Mouse (Mus musculus) kidney, adult 2 months (tissue): ENCODE data around the gene Miox. TPM values are rescaled to one million over a fixed set of nuclear protein-coding genes. Genes with fewer than 3 reads are reported as not detected.

Source experiments
- DNase-seq: peaks from one replicate; pipeline ENCODE4 v3.0.0; 2021
- H3K27ac ChIP-seq: fragments of 200-500 bp; 2 replicates; pipeline ENCODE4 v1.5.1; 2012; ENCODE audit warnings: low read depth, low read length, control low read depth, inconsistent platforms; ENCODE audit not compliant: insufficient read depth
- H3K27me3 ChIP-seq: fragments of 200-500 bp; replicated peaks from 2 replicates; pipeline ENCODE4 v1.6.1; 2012; ENCODE audit warnings: mild to moderate bottlenecking, moderate library complexity, low read length, inconsistent platforms; ENCODE audit not compliant: control insufficient read depth, insufficient read depth
- H3K36me3 ChIP-seq: fragments of 200-500 bp; 2 replicates; pipeline ENCODE4 v1.6.1; 2012; ENCODE audit warnings: mild to moderate bottlenecking, moderate library complexity, low read length, inconsistent platforms; ENCODE audit not compliant: control insufficient read depth, insufficient read depth
- H3K4me1 ChIP-seq: fragments of 200-500 bp; 2 replicates; pipeline ENCODE4 v1.6.1; 2011; ENCODE audit warnings: low read length; ENCODE audit not compliant: control insufficient read depth, insufficient read depth
- H3K4me3 ChIP-seq: fragments of 200-500 bp; 2 replicates; pipeline ENCODE4 v1.5.1; 2011; ENCODE audit warnings: mild to moderate bottlenecking, low read depth, low read length, control low read depth; ENCODE audit not compliant: insufficient read depth
- CTCF ChIP-seq: fragments of 200-500 bp; conservative IDR thresholded peaks from 2 replicates; pipeline ENCODE4 v1.5.1; 2011; ENCODE audit warnings: low read depth, mild to moderate bottlenecking, control low read depth, low read length, moderate library complexity, mixed read lengths; ENCODE audit not compliant: insufficient read depth, insufficient read length
- POLR2A ChIP-seq: fragments of 200-500 bp; IDR thresholded peaks from one replicate; pipeline ENCODE4 v1.6.1; 2011; ENCODE audit warnings: low read depth, low read length, control low read depth
- WGBS: fragments of 180-500 bp; shearing (Covaris S2); methylation state at CpG from one replicate; pipeline ENCODE4 v1.1.7; 2018; 5-methylcytosine and 5-hydroxymethylcytosine counted together
- polyA plus RNA-seq: library from polyadenylated mRNA; depleted of rRNA; stranded (reverse); fragments of >200 nt; gene quantifications from 2 replicates; pipeline ENCODE4 v1.2.3, GENCODE M21; 2012

Gene Miox
- polyA plus RNA-seq, 1 experiment = 7,787 TPM

DNA sequence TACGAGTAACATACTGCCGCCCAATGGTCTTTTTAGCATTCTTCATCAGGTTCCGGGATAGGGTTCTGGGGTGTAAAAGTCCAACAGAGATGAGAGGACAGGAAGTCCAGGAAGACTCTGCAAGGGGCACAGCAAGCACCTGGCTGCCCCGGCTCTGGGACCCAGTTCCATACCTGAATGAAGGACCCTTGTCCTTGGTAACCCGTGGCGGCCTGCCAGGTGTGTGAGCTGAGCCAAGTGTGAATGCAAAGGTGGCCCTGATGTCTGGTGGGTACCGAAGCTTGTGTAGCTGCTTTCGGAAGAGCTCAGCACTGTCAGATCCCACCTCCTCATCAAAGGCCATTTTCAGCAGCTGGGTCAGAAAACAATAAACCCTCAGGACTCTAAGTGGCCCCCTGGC is 33.6 kb upstream of the Miox start:
- H3K36me3 ChIP-seq = no peaks in the 10 kb centered on the region; the same call in none of the 2 replicates
- no peaks in the 10 kb centered on the region for H3K27me3 ChIP-seq
- TF ChIP-seq CTCF = no peak
- no peak for TF ChIP-seq POLR2A
- peak; percentile 26 for DNase-seq
- H3K27ac ChIP-seq = no peak overlapping the region
- 75% methylated on average over 8 of the region's 8 CpGs for WGBS
- H3K4me1 ChIP-seq = no peaks in the 10 kb centered on the region
- H3K4me3 ChIP-seq = no peak overlapping the region

- Histone ChIP-seq H3K36me3 (no peaks in the 10 kb centered on the region; the same call in none of the 2 replicates), H3K4me1 (peaks cover 10% of the 10 kb centered on the region; the same call in 1 of the 2 replicates), H3K27me3 (no peaks in the 10 kb centered on the region), H3K27ac (no peak overlapping the region), H3K4me3 (no peak overlapping the region)
- no peak for DNase-seq
- WGBS = 79% methylated on average over 1 of the region's 1 CpGs
- no peak for TF ChIP-seq POLR2A
- no peak for TF ChIP-seq CTCF
Observed at GRCm38 (mm10) chr15:89305966-89306365, 28.2 kb upstream of the Miox start.

GRCm38 (mm10) chr15:89307461-89307860 is 26.7 kb upstream of the Miox start:
- TF ChIP-seq CTCF = no peak
- 89% methylated on average over 13 of the region's 13 CpGs for WGBS

DNA sequence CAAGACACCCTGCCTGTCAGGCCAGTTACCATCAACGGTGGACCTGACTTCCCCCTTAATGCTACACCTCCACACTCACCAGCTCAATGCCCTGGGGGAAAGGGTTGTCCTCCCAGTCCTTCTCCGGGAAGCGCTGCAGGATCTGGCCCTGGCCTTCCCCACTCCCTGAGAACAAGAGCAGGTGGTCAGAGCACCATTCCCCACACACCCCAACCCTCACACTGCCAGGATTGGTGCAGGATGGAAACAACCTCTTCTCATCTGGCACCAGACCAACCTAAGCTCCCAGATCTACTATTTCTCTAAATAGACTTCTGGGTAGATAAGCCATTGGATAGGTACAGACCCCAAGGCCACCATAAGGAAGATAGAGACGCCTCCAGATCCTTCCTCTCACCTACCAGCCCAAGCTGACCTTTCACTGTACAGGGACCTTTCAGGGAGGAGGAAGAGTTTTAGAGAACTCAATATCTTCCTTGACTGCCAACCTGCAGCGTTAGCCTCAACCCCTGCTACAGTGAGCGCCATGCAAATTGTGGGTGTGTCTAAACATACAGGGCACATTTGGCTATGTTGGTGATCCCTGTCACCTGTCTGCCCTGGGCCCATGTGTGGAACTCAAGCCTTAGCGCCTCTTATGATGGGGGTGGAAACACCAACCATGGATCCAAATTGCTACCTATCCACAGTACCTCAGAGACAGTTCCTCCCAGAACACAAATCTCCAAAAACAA is 25.6 kb upstream of the Miox start:
- H3K36me3 ChIP-seq = no peaks in the 10 kb centered on the region
- 76% methylated on average over 7 of the region's 7 CpGs for WGBS
- H3K27ac ChIP-seq = no peak overlapping the region
- H3K4me3 ChIP-seq = no peak overlapping the region
- H3K4me1 ChIP-seq = peaks cover 24% of the 10 kb centered on the region
- DNase-seq = no peak
- TF ChIP-seq CTCF (no peak), POLR2A (no peak)
- H3K27me3 ChIP-seq = no peaks in the 10 kb centered on the region

More at GRCm38 (mm10) chr15:89307461-89307860, 26.7 kb upstream of the Miox start:
- no peaks in the 10 kb centered on the region for H3K27me3 ChIP-seq
- DNase-seq = no peak
- no peaks in the 10 kb centered on the region; the same call in 1 of the 2 replicates for H3K36me3 ChIP-seq
- no peak overlapping the region for H3K27ac ChIP-seq
- peaks cover 13% of the 10 kb centered on the region; the same call in 1 of the 2 replicates for H3K4me1 ChIP-seq
- H3K4me3 ChIP-seq = no peak overlapping the region

GRCm38 (mm10) chr15:89309962-89310498 is 24.2 kb upstream of the Miox start:
- no peak for DNase-seq
- TF ChIP-seq CTCF = no peak
- TF ChIP-seq POLR2A = no peak
- H3K4me1 ChIP-seq = peaks cover 31% of the 10 kb centered on the region

DNA sequence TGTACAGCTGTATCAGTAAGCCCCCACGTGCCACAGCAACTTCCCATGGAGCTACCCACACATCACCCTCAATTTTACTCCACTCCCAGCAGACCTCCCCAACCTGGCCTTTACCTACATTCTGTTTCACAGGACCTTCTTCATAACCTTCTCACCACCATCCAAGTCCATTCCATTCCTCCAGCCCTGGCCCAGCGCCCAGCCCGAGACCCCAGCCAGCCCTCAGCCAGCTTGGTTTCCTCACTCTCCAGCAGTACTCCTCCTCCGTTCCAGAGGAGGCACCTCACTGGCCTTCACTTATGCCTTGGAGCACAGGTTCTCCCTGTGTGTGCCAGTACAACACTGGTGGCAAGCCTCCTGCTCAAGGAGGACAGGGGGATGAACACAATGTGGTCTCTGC is 20.8 kb upstream of the Miox start:
- WGBS = 54% methylated on average over 4 of the region's 4 CpGs
- no peak overlapping the region for H3K27ac ChIP-seq
- H3K4me3 ChIP-seq = no peak overlapping the region
- no peaks in the 10 kb centered on the region for H3K36me3 ChIP-seq
- H3K27me3 ChIP-seq = no peaks in the 10 kb centered on the region
- TF ChIP-seq POLR2A (no peak), CTCF (no peak)
- DNase-seq = no peak
- H3K4me1 ChIP-seq = peaks cover 35% of the 10 kb centered on the region

More at GRCm38 (mm10) chr15:89309962-89310498, 24.2 kb upstream of the Miox start:
- H3K36me3 ChIP-seq = no peaks in the 10 kb centered on the region
- no peaks in the 10 kb centered on the region for H3K27me3 ChIP-seq
- 23% methylated on average over 6 of the region's 6 CpGs for WGBS
- H3K4me3 ChIP-seq = no peak overlapping the region
- no peak overlapping the region for H3K27ac ChIP-seq

- 22% methylated on average over 3 of the region's 3 CpGs for WGBS
- no peaks in the 10 kb centered on the region for H3K27me3 ChIP-seq
- no peak for TF ChIP-seq CTCF
- no peak for TF ChIP-seq POLR2A
- H3K4me3 ChIP-seq = peak overlapping the region; percentile 97
- no peak overlapping the region for H3K27ac ChIP-seq
- DNase-seq = no peak
- no peaks in the 10 kb centered on the region for H3K36me3 ChIP-seq
- H3K4me1 ChIP-seq = peaks cover 32% of the 10 kb centered on the region
Observed at GRCm38 (mm10) chr15:89314107-89314506, 20.1 kb upstream of the Miox start.
